Mouse (Mus musculus): Measurements from ENCODE around the gene Lysmd3. TPM values are rescaled to one million over a fixed set of nuclear protein-coding genes. Genes with fewer than 3 reads are reported as not detected.
A peak's percentile ranks its signal among the peaks of the same experiment; 100 is the strongest.

Gene Lysmd3
- total RNA-seq, 2 experiments from 2014 or later = 13.7 to 31.8 TPM

- ATAC-seq (replicated peaks; ENCODE audit: low FRiP score, low TSS enrichment, poor library complexity, severe bottlenecking) = peak; percentile 51; the same call in 1 of the 2 replicates
These were observed 6.3 kb downstream of the Lysmd3 start for GRCm38 (mm10) chr13:81663566-81664330.

DNA sequence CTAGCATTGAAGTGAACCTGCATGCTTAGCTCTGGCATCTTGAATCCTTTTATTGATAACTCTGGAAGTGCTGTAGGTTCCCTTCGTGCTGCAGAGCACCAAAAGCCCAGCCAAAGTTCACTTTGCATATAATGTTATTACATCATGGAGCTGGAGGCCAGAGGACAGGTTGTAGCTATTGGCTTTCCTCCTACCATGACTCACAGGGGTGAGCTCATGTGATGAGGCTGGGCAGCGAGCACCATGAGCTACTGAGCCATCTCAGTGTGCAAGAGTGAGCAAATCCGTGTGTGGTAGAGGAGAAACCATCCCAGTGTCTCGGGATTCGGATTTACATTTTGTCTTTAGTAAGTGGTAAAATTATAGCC, 6.9 kb downstream of the Lysmd3 start:
- ATAC-seq (replicated peaks; ENCODE audit: low FRiP score, low TSS enrichment, poor library complexity, severe bottlenecking) = no peak

GRCm38 (mm10) chr13:81667713-81668112, 10.2 kb downstream of the Lysmd3 start:
- no peak for ATAC-seq (replicated peaks; ENCODE audit: low FRiP score, low TSS enrichment, poor library complexity, severe bottlenecking)

- ATAC-seq (replicated peaks; ENCODE audit: low FRiP score, low TSS enrichment, poor library complexity, severe bottlenecking) = no peak
These were observed 17.9 kb downstream of the Lysmd3 start for GRCm38 (mm10) chr13:81675333-81675732.

- ATAC-seq (replicated peaks; ENCODE audit: low FRiP score, low TSS enrichment, poor library complexity, severe bottlenecking) = no peak
These were observed 25.6 kb downstream of the Lysmd3 start for GRCm38 (mm10) chr13:81683107-81683506.

DNA sequence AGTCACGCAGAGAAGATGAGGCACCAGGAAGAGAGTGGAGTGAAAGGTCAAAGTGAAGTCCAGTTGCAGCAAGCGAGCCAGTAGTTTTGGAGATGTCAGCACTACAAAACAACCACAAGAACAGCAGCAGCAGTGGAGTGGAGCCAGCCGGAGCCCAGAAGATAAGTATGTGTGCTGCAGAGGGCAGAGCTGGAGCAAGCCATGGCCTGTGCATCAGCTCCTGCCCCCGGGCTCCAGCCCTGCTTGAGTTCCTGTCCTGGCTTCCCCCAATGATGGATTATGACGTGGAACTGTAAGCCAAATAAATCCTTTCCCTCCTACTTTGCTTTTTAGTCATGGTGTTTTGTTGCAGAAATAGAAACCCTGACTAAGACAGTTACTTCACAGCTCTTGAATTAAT, 26.8 kb downstream of the Lysmd3 start:
- no peak for ATAC-seq (replicated peaks; ENCODE audit: low FRiP score, low TSS enrichment, poor library complexity, severe bottlenecking)

DNA sequence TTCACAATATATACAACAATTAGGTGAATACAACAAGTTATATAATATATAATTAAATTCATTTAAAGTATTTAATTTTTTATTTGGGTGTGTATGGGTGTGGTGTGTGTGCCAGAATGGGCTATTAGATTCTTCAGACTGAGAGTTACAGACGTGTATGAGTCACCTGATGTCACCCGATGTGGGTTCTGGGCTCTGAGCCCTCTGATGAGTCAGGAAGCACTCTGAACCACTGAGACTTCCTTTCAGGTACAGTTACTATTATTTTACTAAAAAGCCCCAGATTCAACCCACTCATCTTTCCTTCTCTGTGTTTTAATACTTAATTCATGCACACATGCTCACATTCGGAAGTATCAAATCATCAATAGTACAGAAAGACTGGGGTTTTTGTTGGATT, 27.4 kb downstream of the Lysmd3 start:
- ATAC-seq (replicated peaks; ENCODE audit: low FRiP score, low TSS enrichment, poor library complexity, severe bottlenecking) = no peak

- ATAC-seq (replicated peaks; ENCODE audit: low FRiP score, low TSS enrichment, poor library complexity, severe bottlenecking) = peak; percentile 36; the same call in 1 of the 2 replicates
These were observed 32.1 kb downstream of the Lysmd3 start for GRCm38 (mm10) chr13:81689587-81689986.

DNA sequence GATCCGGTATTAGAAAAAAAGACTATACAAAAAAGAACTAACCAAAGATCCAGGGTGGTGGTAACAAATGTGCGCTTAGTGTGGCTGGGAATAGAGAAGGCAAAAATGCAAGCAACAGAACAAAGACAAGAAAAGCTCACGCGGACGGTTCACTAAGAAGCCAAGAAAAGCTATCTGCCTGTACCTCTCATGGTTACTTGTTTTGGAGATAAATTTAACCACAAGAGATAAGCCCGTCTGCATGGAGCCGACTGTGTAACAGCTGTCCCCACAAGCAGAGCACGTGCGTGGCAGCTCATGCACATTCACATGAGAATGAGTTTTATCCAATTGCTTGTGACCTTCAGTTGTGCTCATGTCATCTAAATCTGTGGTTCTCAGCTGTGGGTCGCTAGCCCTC, 33.0 kb downstream of the Lysmd3 start:
- ATAC-seq (replicated peaks; ENCODE audit: low FRiP score, low TSS enrichment, poor library complexity, severe bottlenecking) = peak; percentile 96

DNA sequence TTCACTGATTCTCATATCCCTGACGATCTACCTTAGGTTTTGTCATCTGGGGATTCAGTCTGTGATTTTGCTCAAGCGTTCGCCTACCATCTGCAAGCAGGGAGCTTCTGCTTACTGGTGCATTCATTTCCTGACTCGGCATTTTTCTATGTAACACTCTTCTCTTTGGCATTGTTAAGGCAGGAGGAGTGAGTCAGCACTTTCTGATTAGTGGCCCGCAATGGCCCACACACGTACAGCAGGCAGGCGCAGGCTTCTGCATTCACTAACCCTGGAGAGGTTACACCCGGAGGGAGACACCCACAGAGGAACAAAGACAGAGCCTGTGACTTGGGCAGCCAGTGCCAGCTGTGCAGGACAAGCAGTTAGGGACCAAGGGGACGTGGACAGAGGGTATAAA, 34.1 kb downstream of the Lysmd3 start:
- ATAC-seq (replicated peaks; ENCODE audit: low FRiP score, low TSS enrichment, poor library complexity, severe bottlenecking) = peak; percentile 79

DNA sequence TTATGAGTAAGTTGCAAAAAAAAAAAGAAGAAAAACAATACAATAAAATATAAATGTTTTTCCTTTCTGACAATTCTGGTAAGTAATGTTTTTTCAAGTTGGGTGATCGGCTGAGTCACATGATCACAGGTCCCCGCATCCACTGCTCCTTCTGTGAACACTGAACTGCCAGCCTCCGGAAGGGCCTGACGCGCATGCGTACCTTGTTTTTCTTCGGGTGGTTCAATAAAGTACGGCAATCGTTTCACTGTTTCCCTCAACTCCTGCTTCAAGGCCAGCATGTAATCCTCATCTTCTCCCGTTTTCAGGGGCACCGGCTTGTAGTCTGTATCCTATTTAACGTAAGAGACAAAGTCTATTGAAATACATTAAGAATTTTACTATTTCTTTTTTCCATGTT, 37.0 kb downstream of the Lysmd3 start:
- ATAC-seq (replicated peaks; ENCODE audit: low FRiP score, low TSS enrichment, poor library complexity, severe bottlenecking) = no peak

DNA sequence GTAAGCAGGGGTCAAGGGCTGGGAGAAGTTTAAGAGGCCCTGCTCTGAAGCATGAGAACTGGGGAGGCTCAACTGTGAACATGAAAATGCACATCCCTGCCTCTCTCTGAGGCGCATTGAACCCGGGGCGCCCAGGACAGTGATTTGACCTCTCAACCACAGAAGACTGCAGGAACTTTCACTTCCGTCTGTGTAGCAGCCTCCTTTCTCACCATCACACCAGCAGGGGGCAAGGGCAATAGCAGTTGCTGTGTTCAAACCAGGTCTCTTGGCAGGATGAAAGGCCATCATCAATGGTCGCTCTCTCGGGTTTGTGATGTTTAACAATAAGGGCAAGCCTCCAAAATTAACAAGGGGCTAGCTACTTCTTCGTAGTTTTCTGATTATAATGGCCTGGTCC, 45.7 kb downstream of the Lysmd3 start:
- no peak for ATAC-seq (replicated peaks; ENCODE audit: low FRiP score, low TSS enrichment, poor library complexity, severe bottlenecking)

- no peak for ATAC-seq (replicated peaks; ENCODE audit: low FRiP score, low TSS enrichment, poor library complexity, severe bottlenecking)
These were observed 46.2 kb downstream of the Lysmd3 start for GRCm38 (mm10) chr13:81703621-81704020.

DNA sequence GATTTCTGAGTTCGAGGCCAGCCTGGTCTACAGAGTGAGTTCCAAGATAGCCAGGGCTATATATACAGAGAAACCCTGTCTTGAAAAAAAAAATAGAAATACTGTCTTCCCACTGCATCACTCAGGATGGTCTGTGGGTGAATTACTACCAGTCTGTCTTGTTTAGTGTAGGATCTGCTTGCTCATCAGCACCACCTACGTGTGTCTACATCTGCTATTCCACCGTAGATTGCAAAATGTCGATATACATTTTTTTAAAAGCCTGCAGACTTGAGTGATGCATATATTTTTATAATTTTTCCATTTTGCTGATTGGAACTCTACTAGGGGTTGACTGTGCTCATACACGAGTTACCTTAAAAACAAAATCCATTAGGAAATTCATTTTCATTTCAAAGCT, 48.8 kb downstream of the Lysmd3 start:
- ATAC-seq (replicated peaks; ENCODE audit: low FRiP score, low TSS enrichment, poor library complexity, severe bottlenecking) = no peak

GRCm38 (mm10) chr13:81709805-81710204, 52.3 kb downstream of the Lysmd3 start:
- ATAC-seq (replicated peaks; ENCODE audit: low FRiP score, low TSS enrichment, poor library complexity, severe bottlenecking) = no peak

- ATAC-seq (replicated peaks; ENCODE audit: low FRiP score, low TSS enrichment, poor library complexity, severe bottlenecking) = peak; percentile 34
These were observed 52.8 kb downstream of the Lysmd3 start for GRCm38 (mm10) chr13:81710266-81710665.

DNA sequence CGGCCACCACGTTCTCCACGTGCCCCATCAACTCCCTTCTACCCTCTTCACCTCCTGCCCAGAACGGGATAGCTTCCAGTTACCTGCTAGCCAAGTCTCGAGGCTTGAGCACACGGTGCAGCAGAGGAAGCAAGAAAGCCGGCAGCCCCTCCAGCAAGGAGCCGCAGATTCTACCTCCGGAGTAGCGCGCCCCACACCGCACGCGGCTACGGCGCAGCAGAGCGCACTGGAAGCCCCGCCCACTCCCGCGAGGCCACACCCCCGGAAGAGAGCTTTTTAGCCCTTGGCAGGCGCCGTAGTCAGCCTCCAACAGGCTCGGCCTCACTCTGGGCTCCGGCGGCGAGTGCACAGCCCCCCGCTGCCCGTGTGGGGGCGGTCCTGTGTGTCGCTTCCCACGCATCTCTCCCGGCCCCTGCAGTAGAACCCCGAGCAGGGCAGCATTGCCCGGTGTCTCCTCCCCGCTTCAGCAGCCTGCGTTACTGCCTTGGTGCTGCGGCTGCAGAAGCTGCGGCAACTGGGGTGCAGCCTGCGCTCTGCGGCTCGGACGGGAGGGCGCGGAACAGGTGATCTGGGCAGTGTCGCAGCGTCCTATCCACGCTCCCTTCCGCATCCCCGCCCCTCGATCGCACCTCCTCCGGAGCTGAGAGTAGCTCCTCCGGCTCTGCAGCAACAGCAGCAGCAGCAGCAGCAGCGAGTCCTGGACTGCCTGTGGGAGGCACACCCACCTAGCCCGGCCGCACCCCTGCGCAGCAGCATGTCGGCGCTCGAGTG, 53.5 kb downstream of the Lysmd3 start, which contains the start of the genes Polr3g and Mblac2:
TSS of gene Polr3g (minus strand) at position 239 of the 771 bp plus-strand sequence.
TSS of gene Mblac2 (plus strand) at position 567 of the 771 bp plus-strand sequence.
- peak; percentile 86 for ATAC-seq (replicated peaks; ENCODE audit: low FRiP score, low TSS enrichment, poor library complexity, severe bottlenecking)

- peak; percentile 32 for ATAC-seq (replicated peaks; ENCODE audit: low FRiP score, low TSS enrichment, poor library complexity, severe bottlenecking)
These were observed 54.3 kb downstream of the Lysmd3 start for GRCm38 (mm10) chr13:81711546-81712371.

- ATAC-seq (replicated peaks; ENCODE audit: low FRiP score, low TSS enrichment, poor library complexity, severe bottlenecking) = no peak
These were observed 56.4 kb downstream of the Lysmd3 start for GRCm38 (mm10) chr13:81713896-81714295.

All from megakaryocyte-erythroid progenitor cell, adult 5-6 weeks (primary cell).